ENCODE assay signal across 24 mouse cellular contexts in genomic region chr8:65099735-65100134, GRCm38 (mm10). TPM values are rescaled to one million over a fixed set of nuclear protein-coding genes. Genes with fewer than 3 reads are reported as not detected.
"Had no signal": no experiment of that assay in that cellular context is flagged by ENCODE, and none has a peak within 500 bp of the region (broad histone marks: within the 10 kb centered on the region; RNA-seq: fewer than 3 reads in every experiment).

No protein-coding gene starts in this region.

- H3K9ac ChIP-seq: intestine, embryonic 15.5 days; limb, embryonic 13.5 days; liver, embryonic 12.5 days; liver, embryonic 15.5 days; lung, embryonic 15.5 days; midbrain, embryonic 13.5 days; neural tube, embryonic 13.5 days had no signal

- H3K4me1 ChIP-seq: intestine, embryonic 15.5 days; limb, embryonic 10.5 days; limb, embryonic 13.5 days; liver, embryonic 12.5 days; liver, embryonic 15.5 days; lung, embryonic 15.5 days; megakaryocyte, embryonic 14.5 days; midbrain, embryonic 10.5 days; neural tube, embryonic 13.5 days had no signal

- H3K4me3 ChIP-seq: intestine, embryonic 15.5 days; limb, embryonic 10.5 days; limb, embryonic 13.5 days; liver, embryonic 12.5 days; liver, embryonic 15.5 days; lung, embryonic 15.5 days; megakaryocyte, embryonic 14.5 days; midbrain, embryonic 10.5 days; midbrain, embryonic 13.5 days; myocyte; neural tube, embryonic 13.5 days had no signal

- H3K9me3 ChIP-seq: intestine, embryonic 15.5 days; limb, embryonic 10.5 days; limb, embryonic 13.5 days; liver, embryonic 12.5 days; liver, embryonic 15.5 days; lung, embryonic 15.5 days; megakaryocyte, embryonic 14.5 days; midbrain, embryonic 10.5 days; midbrain, embryonic 13.5 days; neural tube, embryonic 13.5 days had no signal

- H3K36me3 ChIP-seq: intestine, embryonic 15.5 days; limb, embryonic 10.5 days; limb, embryonic 13.5 days; liver, embryonic 12.5 days; liver, embryonic 15.5 days; lung, embryonic 15.5 days; midbrain, embryonic 10.5 days; midbrain, embryonic 13.5 days; neural tube, embryonic 13.5 days had no signal

- H3K27ac ChIP-seq: intestine, embryonic 15.5 days; kidney, postnatal 0 days; limb, embryonic 10.5 days; limb, embryonic 13.5 days; liver, embryonic 12.5 days; liver, embryonic 15.5 days; lung, embryonic 15.5 days; midbrain, embryonic 10.5 days; midbrain, embryonic 13.5 days; neural tube, embryonic 13.5 days had no signal

- DNase-seq: liver; lung, adult 18-20 months; lung, postnatal 10 days; lung, postnatal 36 days; retina, postnatal 1 day; right cerebral cortex, postnatal 25 days; thymus, adult 18-20 months; thymus, postnatal 4 days had no signal

- H3K27me3 ChIP-seq: intestine, embryonic 15.5 days; limb, embryonic 13.5 days; liver, embryonic 12.5 days; liver, embryonic 15.5 days; lung, embryonic 15.5 days; megakaryocyte, embryonic 14.5 days; midbrain, embryonic 13.5 days; neural tube, embryonic 13.5 days had no signal

- ATAC-seq: intestine, embryonic 15.5 days; liver, embryonic 12.5 days; midbrain, embryonic 16.5 days had no signal

- H3K4me2 ChIP-seq: intestine, embryonic 15.5 days; limb, embryonic 13.5 days; liver, embryonic 12.5 days; liver, embryonic 15.5 days; lung, embryonic 15.5 days; midbrain, embryonic 13.5 days; neural tube, embryonic 13.5 days had no signal

RNA-seq across cellular contexts. Expression of gene Gm10663, which starts 24.9 kb away (rescaled TPM):
- polyA plus RNA-seq: intestine, embryonic 15.5 days; kidney, postnatal 0 days; limb, embryonic 10.5 days; limb, embryonic 13.5 days; liver, embryonic 12.5 days; liver, embryonic 15.5 days; lung, embryonic 15.5 days; midbrain, embryonic 10.5 days; midbrain, embryonic 13.5 days; midbrain, embryonic 16.5 days; myocyte; neural tube, embryonic 13.5 days; spleen, adult 2 months; stomach, embryonic 16.5 days; testis, adult 2 months had no signal

RNA-seq across cellular contexts. Expression of gene BC030870, which starts 29.6 kb away (rescaled TPM):
- polyA plus RNA-seq: limb, embryonic 10.5 days; liver, embryonic 12.5 days; liver, embryonic 15.5 days; midbrain, embryonic 10.5 days; midbrain, embryonic 13.5 days; midbrain, embryonic 16.5 days; myocyte; neural tube, embryonic 13.5 days; spleen, adult 2 months; testis, adult 2 months had no signal
